Mouse (Mus musculus) mesoderm, embryonic 11.5 days (tissue): ENCODE measurements around the gene Exosc2.

Experiments used
- DNase-seq: peaks from one replicate; pipeline ENCODE4 v3.0.0-alpha.2; 2012; ENCODE audit warnings: low read depth, low spot score

Gene Exosc2

DNA sequence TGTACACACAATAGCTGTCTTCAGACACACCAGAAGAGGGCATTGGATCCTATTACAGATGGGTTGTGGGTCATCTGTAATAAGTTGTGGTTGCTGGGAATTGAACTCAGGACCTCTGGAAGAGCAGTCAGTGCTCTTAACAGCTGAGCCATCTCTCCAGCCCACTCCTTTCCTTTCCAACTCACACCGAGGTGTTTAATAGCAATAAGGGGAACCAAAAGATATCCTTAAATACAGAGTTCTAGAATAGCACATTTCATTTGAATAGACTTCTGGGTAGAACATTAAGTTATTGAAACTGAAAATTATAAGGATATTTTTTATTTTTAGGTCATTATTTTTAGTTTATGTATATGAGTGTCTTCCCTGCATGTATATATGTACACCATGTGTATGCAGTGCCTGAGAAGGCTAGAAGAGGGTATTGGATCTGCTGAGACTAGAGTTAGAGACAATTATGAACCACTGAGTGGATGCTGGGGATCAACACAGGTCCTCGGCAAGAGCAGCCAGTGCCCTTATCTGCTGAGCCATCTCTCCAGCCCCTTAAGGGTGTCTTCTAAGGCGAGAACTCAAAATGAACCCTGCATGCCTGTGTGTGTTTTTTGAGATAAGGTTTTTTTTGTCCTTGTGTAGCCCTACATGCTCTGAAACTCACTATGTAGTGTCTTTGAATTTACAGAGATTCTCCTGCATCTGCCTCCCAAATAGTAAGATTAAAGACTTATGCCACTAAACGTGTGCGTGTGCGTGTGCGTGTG is 54.4 kb downstream of the Exosc2 start:
- DNase-seq, result no peak

GRCm38 (mm10) chr2:31727576-31728277 is 57.2 kb downstream of the Exosc2 start:
- DNase-seq, result no peak

GRCm38 (mm10) chr2:31730640-31731039 is 60.1 kb downstream of the Exosc2 start:
- no peak for DNase-seq
